Mouse (Mus musculus) stomach, postnatal 0 days (tissue): Measurements from ENCODE around the gene Carns1.

Source experiments
- CTCF ChIP-seq: IDR thresholded peaks from 2 replicates; pipeline ENCODE4 v1.5.1; 2016; ENCODE audit warnings: antibody characterized with exemption, low read depth, mild to moderate bottlenecking, moderate library complexity
- EP300 ChIP-seq: optimal IDR thresholded peaks from 2 replicates; pipeline ENCODE3; 2016; ENCODE audit warnings: antibody characterized with exemption

DNA sequence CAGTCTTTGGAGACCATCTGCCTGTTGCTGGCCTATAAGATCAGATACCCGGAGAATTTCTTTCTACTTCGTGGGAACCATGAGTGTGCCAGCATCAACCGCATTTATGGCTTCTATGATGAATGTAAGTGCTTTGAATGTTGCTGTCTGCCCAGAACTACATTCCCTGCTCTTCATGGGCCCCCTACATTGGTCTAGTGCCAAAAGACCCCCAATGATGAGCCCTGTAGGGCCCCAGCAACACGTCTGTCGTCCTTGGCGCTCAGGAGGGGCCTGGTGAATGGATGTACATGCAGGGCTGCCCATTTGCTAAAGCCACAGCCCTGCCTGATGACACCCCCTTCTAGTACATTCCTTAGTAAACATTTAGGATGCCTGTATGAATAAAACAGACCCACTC is 17.9 kb upstream of the Carns1 start:
- TF ChIP-seq CTCF (no peak), EP300 (no peak)
